Mouse (Mus musculus) embryonic facial prominence, embryonic 14.5 days (tissue): ENCODE measurements at regions not wholly inside any gene's neighbourhood (a gene's known extent, or its start where the extent isn't known, plus 50 kb on each side); places are given as distances from the start of the nearest gene placed in this dataset.
A peak's percentile ranks its signal among the peaks of the same experiment; 100 is the strongest.

ENCODE experiments used
- ATAC-seq: fragments of 200-750 bp; cut with Nextera tagmentation; 2 replicates; pipeline ENCODE4 v1.8.0; 2017; ENCODE audit warnings: low read depth, moderate number of reproducible peaks, moderate TSS enrichment
- DNase-seq: peaks from one replicate; pipeline ENCODE4 v3.0.0-alpha.2; 2015; ENCODE audit warnings: low spot score
- H3K27ac ChIP-seq: fragments of 300-500 bp; sonication (generic); replicated peaks from 2 replicates; pipeline ENCODE4 v1.5.1; 2014; ENCODE audit warnings: low read depth, mild to moderate bottlenecking, low read length, moderate library complexity
- H3K27me3 ChIP-seq: fragments of 300-500 bp; sonication (generic); replicated peaks from 2 replicates; pipeline ENCODE4 v1.6.1; 2014; ENCODE audit warnings: low read length; ENCODE audit not compliant: control insufficient read depth, insufficient read depth
- H3K36me3 ChIP-seq: fragments of 300-500 bp; sonication (generic); 2 replicates; pipeline ENCODE4 v1.6.1; 2014; ENCODE audit warnings: low read length, mixed read lengths; ENCODE audit not compliant: control insufficient read depth, insufficient read depth
- H3K4me1 ChIP-seq: fragments of 300-500 bp; sonication (generic); 2 replicates; pipeline ENCODE4 v1.6.1; 2014; ENCODE audit warnings: antibody characterized with exemption, low read length; ENCODE audit not compliant: control insufficient read depth, insufficient read depth
- H3K4me2 ChIP-seq: fragments of 300-500 bp; sonication (generic); 2 replicates; pipeline ENCODE4 v1.6.1; 2014; ENCODE audit warnings: low read depth, mild to moderate bottlenecking, low read length, moderate library complexity, mixed read lengths
- H3K4me3 ChIP-seq: fragments of 300-500 bp; sonication (generic); 2 replicates; pipeline ENCODE4 v1.5.1; 2014; ENCODE audit warnings: low read depth, mild to moderate bottlenecking, low read length
- H3K9ac ChIP-seq: fragments of 300-500 bp; sonication (generic); 2 replicates; pipeline ENCODE4 v1.6.1; 2014; ENCODE audit warnings: low read depth, mild to moderate bottlenecking, low read length, moderate library complexity, mixed read lengths
- H3K9me3 ChIP-seq: fragments of 300-500 bp; sonication (generic); 2 replicates; pipeline ENCODE4 v1.6.1; 2016; ENCODE audit warnings: low read length; ENCODE audit not compliant: control insufficient read depth
- WGBS: fragments of 180-500 bp; shearing (Covaris S2); extraction: QIAGEN DNeasy Blood & Tissue Kit; methylation state at CpG from one replicate; pipeline ENCODE4 v1.1.7; 2014; 5-methylcytosine and 5-hydroxymethylcytosine counted together

- no peak for DNase-seq
- no peaks in the 10 kb centered on the region for H3K36me3 ChIP-seq
- H3K4me2 ChIP-seq: no peak overlapping the region
- no peak overlapping the region for H3K4me3 ChIP-seq
- H3K27ac ChIP-seq: no peak overlapping the region
- no peak for ATAC-seq
- no peaks in the 10 kb centered on the region for H3K9me3 ChIP-seq
- H3K4me1 ChIP-seq: no peaks in the 10 kb centered on the region
- no peak overlapping the region for H3K9ac ChIP-seq
- H3K27me3 ChIP-seq: no peaks in the 10 kb centered on the region
Measured at GRCm38 (mm10) chr17:7620166-7620565, 206.9 kb downstream of the Fndc1 start.

GRCm38 (mm10) chr17:7619641-7620040 lies 207.5 kb downstream of the Fndc1 start:
- 71% methylated on average over 5 of the region's 5 CpGs for WGBS
- no peaks in the 10 kb centered on the region for H3K36me3 ChIP-seq
- no peaks in the 10 kb centered on the region for H3K9me3 ChIP-seq
- peak; percentile 71 for DNase-seq
- no peak overlapping the region for H3K4me2 ChIP-seq
- no peak overlapping the region for H3K4me3 ChIP-seq
- no peaks in the 10 kb centered on the region for H3K27me3 ChIP-seq
- no peak overlapping the region for H3K9ac ChIP-seq
- H3K4me1 ChIP-seq: no peaks in the 10 kb centered on the region
- H3K27ac ChIP-seq: no peak overlapping the region
- no peak for ATAC-seq

GRCm38 (mm10) chr17:7608046-7608445 lies 219.1 kb downstream of the Fndc1 start:
- WGBS: 67% methylated on average over 11 of the region's 11 CpGs
- DNase-seq: no peak

GRCm38 (mm10) chr17:7607431-7607830 lies 219.7 kb downstream of the Fndc1 start:
- 70% methylated on average over 4 of the region's 4 CpGs for WGBS
- H3K4me3 ChIP-seq: no peak overlapping the region

More at GRCm38 (mm10) chr17:7608046-7608445, 219.1 kb downstream of the Fndc1 start:
- no peak overlapping the region for H3K9ac ChIP-seq
- H3K9me3 ChIP-seq: no peaks in the 10 kb centered on the region
- H3K4me3 ChIP-seq: no peak overlapping the region
- no peaks in the 10 kb centered on the region for H3K27me3 ChIP-seq
- no peak overlapping the region for H3K27ac ChIP-seq
- no peaks in the 10 kb centered on the region for H3K36me3 ChIP-seq
- no peak for ATAC-seq
- H3K4me2 ChIP-seq: no peak overlapping the region
- H3K4me1 ChIP-seq: no peaks in the 10 kb centered on the region

GRCm38 (mm10) chr17:7604813-7605504 lies 219.7 kb upstream of the Unc93a2 start:
- Histone ChIP-seq H3K9ac (no peak overlapping the region), H3K4me1 (no peaks in the 10 kb centered on the region), H3K4me3 (no peak overlapping the region), H3K36me3 (no peaks in the 10 kb centered on the region), H3K27me3 (no peaks in the 10 kb centered on the region), H3K4me2 (no peak overlapping the region), H3K27ac (no peak overlapping the region), H3K9me3 (no peaks in the 10 kb centered on the region)
- 71% methylated on average over 5 of the region's 5 CpGs for WGBS
- no peak for DNase-seq
- no peak for ATAC-seq

More at GRCm38 (mm10) chr17:7607431-7607830, 219.7 kb downstream of the Fndc1 start:
- no peaks in the 10 kb centered on the region for H3K36me3 ChIP-seq
- H3K4me1 ChIP-seq: no peaks in the 10 kb centered on the region
- no peak overlapping the region for H3K4me2 ChIP-seq
- H3K9me3 ChIP-seq: no peaks in the 10 kb centered on the region
- no peak overlapping the region for H3K9ac ChIP-seq
- ATAC-seq (no peak), DNase-seq (no peak)
- no peak overlapping the region for H3K27ac ChIP-seq
- no peaks in the 10 kb centered on the region for H3K27me3 ChIP-seq

GRCm38 (mm10) chr17:7604096-7604495 lies 218.8 kb upstream of the Unc93a2 start:
- no peak overlapping the region for H3K4me2 ChIP-seq
- DNase-seq: no peak

GRCm38 (mm10) chr17:7600555-7600954 lies 215.3 kb upstream of the Unc93a2 start:
- DNase-seq (peak; percentile 48), ATAC-seq (no peak)
- H3K27me3 ChIP-seq: no peaks in the 10 kb centered on the region
- no peak overlapping the region for H3K9ac ChIP-seq
- no peak overlapping the region for H3K4me2 ChIP-seq
- no peaks in the 10 kb centered on the region for H3K36me3 ChIP-seq
- no peaks in the 10 kb centered on the region for H3K9me3 ChIP-seq
- 65% methylated on average over 2 of the region's 2 CpGs for WGBS
- no peak overlapping the region for H3K27ac ChIP-seq
- no peak overlapping the region for H3K4me3 ChIP-seq
- H3K4me1 ChIP-seq: no peaks in the 10 kb centered on the region

More at GRCm38 (mm10) chr17:7604096-7604495, 218.8 kb upstream of the Unc93a2 start:
- Histone ChIP-seq H3K4me1 (no peaks in the 10 kb centered on the region), H3K4me3 (no peak overlapping the region), H3K27me3 (no peaks in the 10 kb centered on the region), H3K9ac (no peak overlapping the region), H3K36me3 (no peaks in the 10 kb centered on the region), H3K9me3 (no peaks in the 10 kb centered on the region), H3K27ac (no peak overlapping the region)
- WGBS: 91% methylated on average over 3 of the region's 3 CpGs
- ATAC-seq: no peak

- Histone ChIP-seq H3K36me3 (no peaks in the 10 kb centered on the region), H3K9ac (no peak overlapping the region), H3K4me1 (no peaks in the 10 kb centered on the region), H3K27me3 (no peaks in the 10 kb centered on the region), H3K27ac (no peak overlapping the region), H3K4me3 (no peak overlapping the region), H3K4me2 (no peak overlapping the region), H3K9me3 (no peaks in the 10 kb centered on the region)
- DNase-seq: no peak
- WGBS: 44% methylated on average over 2 of the region's 2 CpGs
- no peak for ATAC-seq
Measured at GRCm38 (mm10) chr17:7597481-7597880, 212.2 kb upstream of the Unc93a2 start.

GRCm38 (mm10) chr17:7594801-7595200 lies 209.5 kb upstream of the Unc93a2 start:
- Histone ChIP-seq H3K27ac (no peak overlapping the region), H3K27me3 (no peaks in the 10 kb centered on the region), H3K36me3 (no peaks in the 10 kb centered on the region), H3K9me3 (no peaks in the 10 kb centered on the region), H3K4me1 (no peaks in the 10 kb centered on the region), H3K4me2 (no peak overlapping the region), H3K9ac (no peak overlapping the region), H3K4me3 (no peak overlapping the region)
- 54% methylated on average over 3 of the region's 3 CpGs for WGBS
- ATAC-seq (no peak), DNase-seq (no peak)
